Mouse (Mus musculus) thymus, adult 18-20 months (tissue): ENCODE results near the gene Aff1.

ENCODE experiments used
- DNase-seq, 2 experiments: peaks; one replicate each; pipeline ENCODE4 v3.0.0; 2022; ENCODE audit warnings: mixed read lengths in 2 of 2

The Aff1 gene

GRCm38 (mm10) chr5:103807637-103808312 is 115.6 kb downstream of the Aff1 start:
- DNase-seq, result no peak

GRCm38 (mm10) chr5:103809674-103810330 is 117.6 kb downstream of the Aff1 start:
- DNase-seq, result no peak

- DNase-seq, result no peak
Observed at GRCm38 (mm10) chr5:103813291-103813690, 121.1 kb downstream of the Aff1 start.

GRCm38 (mm10) chr5:103813997-103814542 is 121.9 kb downstream of the Aff1 start:
- DNase-seq, result no peak

- DNase-seq, result no peak
Observed at GRCm38 (mm10) chr5:103814551-103815248, 122.5 kb downstream of the Aff1 start.

GRCm38 (mm10) chr5:103815249-103815617 is 123.1 kb downstream of the Aff1 start:
- DNase-seq, result no peak

- DNase-seq, result no peak
Observed at GRCm38 (mm10) chr5:103816718-103817117, 124.5 kb downstream of the Aff1 start.

- peak; percentile 52 to 66 for DNase-seq
Observed at GRCm38 (mm10) chr5:103817754-103818153, 125.6 kb downstream of the Aff1 start.

GRCm38 (mm10) chr5:103818602-103819001 is 126.4 kb downstream of the Aff1 start:
- no peak for DNase-seq

GRCm38 (mm10) chr5:103819674-103820073 is 127.5 kb downstream of the Aff1 start:
- DNase-seq, result no peak

GRCm38 (mm10) chr5:103821062-103821461 is 128.9 kb downstream of the Aff1 start:
- DNase-seq, result no peak

GRCm38 (mm10) chr5:103821500-103822298 is 129.5 kb downstream of the Aff1 start:
- DNase-seq, result peak; percentile 20 to 65

GRCm38 (mm10) chr5:103822949-103823348 is 130.8 kb downstream of the Aff1 start:
- DNase-seq, result no peak

- no peak for DNase-seq
Observed at GRCm38 (mm10) chr5:103828304-103828703, 136.1 kb downstream of the Aff1 start.

GRCm38 (mm10) chr5:103828729-103829128 is 136.6 kb downstream of the Aff1 start:
- DNase-seq, result no peak

GRCm38 (mm10) chr5:103829158-103829557 is 137.0 kb downstream of the Aff1 start:
- no peak for DNase-seq

- DNase-seq, result no peak
Observed at GRCm38 (mm10) chr5:103830886-103831285, 138.7 kb downstream of the Aff1 start.

- no peak for DNase-seq
Observed at GRCm38 (mm10) chr5:103835471-103836147, 143.4 kb downstream of the Aff1 start.

- no peak for DNase-seq
Observed at GRCm38 (mm10) chr5:103836148-103836784, 144.1 kb downstream of the Aff1 start.

- no peak for DNase-seq
Observed at GRCm38 (mm10) chr5:103838550-103839264, 146.5 kb downstream of the Aff1 start.

- no peak for DNase-seq
Observed at GRCm38 (mm10) chr5:103839265-103839626, 147.1 kb downstream of the Aff1 start.
